Mouse (Mus musculus) embryonic facial prominence, embryonic 14.5 days (tissue): ENCODE data around the gene Gm3336. TPM values are rescaled to one million over a fixed set of nuclear protein-coding genes. Genes with fewer than 3 reads are reported as not detected.
A peak's percentile ranks its signal among the peaks of the same experiment; 100 is the strongest.

Source experiments
- ATAC-seq: fragments of 200-750 bp; cut with Nextera tagmentation; 2 replicates; pipeline ENCODE4 v1.8.0; 2017; ENCODE audit warnings: low read depth, moderate number of reproducible peaks, moderate TSS enrichment
- DNase-seq: peaks from one replicate; pipeline ENCODE4 v3.0.0-alpha.2; 2015; ENCODE audit warnings: low spot score
- H3K27ac ChIP-seq: fragments of 300-500 bp; sonication (generic); replicated peaks from 2 replicates; pipeline ENCODE4 v1.5.1; 2014; ENCODE audit warnings: low read depth, mild to moderate bottlenecking, low read length, moderate library complexity
- H3K27me3 ChIP-seq: fragments of 300-500 bp; sonication (generic); replicated peaks from 2 replicates; pipeline ENCODE4 v1.6.1; 2014; ENCODE audit warnings: low read length; ENCODE audit not compliant: control insufficient read depth, insufficient read depth
- H3K36me3 ChIP-seq: fragments of 300-500 bp; sonication (generic); 2 replicates; pipeline ENCODE4 v1.6.1; 2014; ENCODE audit warnings: low read length, mixed read lengths; ENCODE audit not compliant: control insufficient read depth, insufficient read depth
- H3K4me1 ChIP-seq: fragments of 300-500 bp; sonication (generic); 2 replicates; pipeline ENCODE4 v1.6.1; 2014; ENCODE audit warnings: antibody characterized with exemption, low read length; ENCODE audit not compliant: control insufficient read depth, insufficient read depth
- H3K4me2 ChIP-seq: fragments of 300-500 bp; sonication (generic); 2 replicates; pipeline ENCODE4 v1.6.1; 2014; ENCODE audit warnings: low read depth, mild to moderate bottlenecking, low read length, moderate library complexity, mixed read lengths
- H3K4me3 ChIP-seq: fragments of 300-500 bp; sonication (generic); 2 replicates; pipeline ENCODE4 v1.5.1; 2014; ENCODE audit warnings: low read depth, mild to moderate bottlenecking, low read length
- H3K9ac ChIP-seq: fragments of 300-500 bp; sonication (generic); 2 replicates; pipeline ENCODE4 v1.6.1; 2014; ENCODE audit warnings: low read depth, mild to moderate bottlenecking, low read length, moderate library complexity, mixed read lengths
- H3K9me3 ChIP-seq: fragments of 300-500 bp; sonication (generic); 2 replicates; pipeline ENCODE4 v1.6.1; 2016; ENCODE audit warnings: low read length; ENCODE audit not compliant: control insufficient read depth
- WGBS: fragments of 180-500 bp; shearing (Covaris S2); extraction: QIAGEN DNeasy Blood & Tissue Kit; methylation state at CpG from one replicate; pipeline ENCODE4 v1.1.7; 2014; 5-methylcytosine and 5-hydroxymethylcytosine counted together
- polyA plus RNA-seq: library from polyadenylated mRNA; unstranded; fragments of >200 nt; fragmentation: Nextera tagmentation; extraction: Ambion mirVana; gene quantifications from 2 replicates; pipeline ENCODE4 v1.2.1, GENCODE M21; 2014

The Gm3336 gene
- polyA plus RNA-seq, 1 experiment from 2014 or later: not detected

GRCm38 (mm10) chr8:70677451-70678080 lies 40.8 kb upstream of the Gm3336 start:
- H3K9ac ChIP-seq: no peak overlapping the region
- H3K4me3 ChIP-seq: no peak overlapping the region
- no peak overlapping the region for H3K27ac ChIP-seq
- 89% methylated on average over 15 of the region's 15 CpGs for WGBS
- no peak overlapping the region for H3K4me2 ChIP-seq
- DNase-seq (no peak), ATAC-seq (no peak)
- peaks cover 15% of the 10 kb centered on the region for H3K4me1 ChIP-seq
- peaks cover 25% of the 10 kb centered on the region; the same call in 1 of the 2 replicates for H3K36me3 ChIP-seq
- no peaks in the 10 kb centered on the region for H3K9me3 ChIP-seq
- H3K27me3 ChIP-seq: no peaks in the 10 kb centered on the region

DNA sequence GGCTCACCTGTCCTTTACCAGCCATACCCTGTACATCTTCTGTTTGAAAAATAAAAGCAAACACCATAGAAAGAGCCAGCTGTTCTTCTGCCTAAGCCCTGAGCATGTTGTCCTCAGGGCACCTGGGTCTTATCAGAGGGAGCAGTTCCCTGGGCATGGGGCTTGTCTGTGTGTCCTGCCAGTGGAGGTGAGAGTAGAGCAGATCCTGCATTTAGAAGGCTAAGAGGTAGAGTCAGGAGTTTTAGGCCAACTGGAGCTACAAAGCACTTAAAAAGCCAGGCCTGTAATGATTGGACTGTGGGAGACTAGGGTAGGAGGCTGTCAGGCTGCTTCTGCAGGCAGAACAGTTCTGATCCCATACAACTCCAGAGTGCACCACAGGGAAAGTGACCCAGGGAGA lies 39.7 kb upstream of the Gm3336 start:
- ATAC-seq (no peak), DNase-seq (no peak)
- Histone ChIP-seq H3K36me3 (peaks cover 25% of the 10 kb centered on the region; the same call in 1 of the 2 replicates), H3K4me1 (peaks cover 17% of the 10 kb centered on the region), H3K27me3 (no peaks in the 10 kb centered on the region), H3K9me3 (no peaks in the 10 kb centered on the region), H3K9ac (no peak overlapping the region), H3K4me3 (no peak overlapping the region), H3K4me2 (no peak overlapping the region), H3K27ac (no peak overlapping the region)

DNA sequence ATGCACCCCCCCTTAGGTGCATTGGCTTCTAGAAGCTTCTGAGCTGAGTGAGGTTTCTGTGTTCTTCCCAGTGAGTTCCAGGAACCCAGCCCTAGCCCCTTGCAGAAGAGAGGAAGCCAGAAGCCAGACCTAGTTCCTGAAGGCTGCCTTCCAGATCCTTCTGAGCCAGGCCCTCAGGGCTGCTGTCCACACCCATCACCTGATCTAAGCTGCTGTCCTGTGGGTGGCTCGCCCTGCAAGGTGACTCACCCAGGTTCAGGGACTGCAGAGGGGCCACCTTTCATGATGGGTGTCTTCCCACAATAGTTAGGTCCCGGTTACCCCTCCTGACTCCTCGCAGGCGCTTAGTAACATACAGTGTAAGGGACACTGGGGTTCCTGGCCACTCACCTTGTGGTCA lies 38.9 kb upstream of the Gm3336 start:
- peaks cover 25% of the 10 kb centered on the region; the same call in 1 of the 2 replicates for H3K36me3 ChIP-seq
- WGBS: 94% methylated on average over 4 of the region's 4 CpGs
- no peak for DNase-seq
- H3K9me3 ChIP-seq: no peaks in the 10 kb centered on the region
- peaks cover 11% of the 10 kb centered on the region for H3K4me1 ChIP-seq
- ATAC-seq: no peak
- no peak overlapping the region for H3K27ac ChIP-seq
- no peaks in the 10 kb centered on the region for H3K27me3 ChIP-seq
- no peak overlapping the region for H3K9ac ChIP-seq
- H3K4me3 ChIP-seq: no peak overlapping the region
- H3K4me2 ChIP-seq: no peak overlapping the region

DNA sequence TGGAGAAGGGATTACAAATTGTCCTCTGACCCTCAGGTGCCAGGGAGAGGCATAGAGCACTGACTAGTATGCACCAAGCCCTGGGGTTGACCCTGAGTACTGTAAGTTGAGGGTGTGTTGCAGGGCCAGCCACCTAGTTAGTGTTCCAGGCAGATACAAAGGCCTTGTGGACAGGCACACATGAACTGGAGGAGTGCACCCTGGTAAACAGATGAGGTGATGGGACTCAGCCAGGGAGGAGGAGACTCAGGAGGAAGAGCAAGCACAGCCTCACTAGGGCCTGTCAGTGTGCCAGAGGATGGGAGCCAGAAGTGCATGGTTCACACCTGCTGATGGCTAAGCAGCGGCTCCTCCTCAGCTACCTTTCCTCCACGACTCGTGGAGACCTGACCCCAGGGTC lies 38.3 kb upstream of the Gm3336 start:
- Histone ChIP-seq H3K4me1 (peaks cover 11% of the 10 kb centered on the region), H3K4me2 (no peak overlapping the region), H3K27ac (no peak overlapping the region), H3K27me3 (no peaks in the 10 kb centered on the region), H3K4me3 (no peak overlapping the region), H3K36me3 (peaks cover 25% of the 10 kb centered on the region; the same call in 1 of the 2 replicates), H3K9me3 (no peaks in the 10 kb centered on the region), H3K9ac (no peak overlapping the region)
- ATAC-seq (no peak), DNase-seq (no peak)
- 75% methylated on average over 3 of the region's 3 CpGs for WGBS

- no peak overlapping the region for H3K4me2 ChIP-seq
- H3K4me3 ChIP-seq: no peak overlapping the region
- no peak overlapping the region for H3K27ac ChIP-seq
- WGBS: 51% methylated on average over 3 of the region's 3 CpGs
- H3K4me1 ChIP-seq: peaks cover 11% of the 10 kb centered on the region
- H3K9ac ChIP-seq: no peak overlapping the region
- H3K9me3 ChIP-seq: no peaks in the 10 kb centered on the region
- peaks cover 25% of the 10 kb centered on the region; the same call in 1 of the 2 replicates for H3K36me3 ChIP-seq
- DNase-seq (no peak), ATAC-seq (no peak)
- H3K27me3 ChIP-seq: no peaks in the 10 kb centered on the region
Observed at GRCm38 (mm10) chr8:70681410-70681809, 36.9 kb upstream of the Gm3336 start.

DNA sequence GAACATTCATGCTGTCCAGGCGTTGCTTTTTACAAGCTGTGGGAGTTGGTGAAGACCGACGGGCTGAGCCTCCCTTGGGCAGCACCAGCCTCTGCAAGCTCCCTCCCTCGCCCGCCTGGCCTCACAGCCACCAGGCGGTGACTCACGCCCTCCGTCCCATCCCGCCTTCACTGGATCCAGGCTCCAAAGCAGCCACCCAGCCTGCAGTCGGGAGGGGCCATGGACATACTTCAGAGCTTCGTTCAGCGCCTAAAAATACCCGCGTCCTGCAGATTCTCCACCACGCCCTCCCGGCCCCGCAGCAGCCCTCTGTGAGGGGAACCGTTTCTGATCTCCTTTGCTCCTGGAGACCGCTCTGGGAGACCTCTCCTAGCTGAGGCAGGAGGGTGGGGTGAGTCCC lies 36.1 kb upstream of the Gm3336 start:
- Histone ChIP-seq H3K4me3 (0 out of 2 replicates have a peak overlapping the region, but pooled peaks have one; percentile 0), H3K27ac (peak overlapping the region; percentile 39; the same call in 1 of the 2 replicates)

DNA sequence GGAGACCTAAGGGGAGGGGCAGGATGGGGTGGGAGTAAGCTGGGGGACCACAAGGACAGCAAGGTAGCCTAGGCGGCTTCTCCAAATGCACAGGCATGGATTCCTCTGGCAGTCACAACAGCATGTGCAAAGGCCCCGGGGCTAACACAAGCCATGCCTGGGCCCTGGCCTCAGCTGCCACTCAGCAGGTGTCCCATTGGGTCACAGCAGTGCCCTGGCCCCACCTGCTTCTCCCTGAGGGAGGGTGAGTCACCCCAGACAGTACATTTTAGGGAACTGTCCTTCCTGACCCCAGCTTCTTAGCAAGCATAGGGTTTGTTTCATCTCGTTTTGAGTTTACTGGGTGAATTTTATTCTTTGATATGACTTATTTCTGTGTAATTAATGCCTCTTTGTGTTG lies 35.7 kb upstream of the Gm3336 start:
- Histone ChIP-seq H3K9me3 (no peaks in the 10 kb centered on the region), H3K4me3 (no peak overlapping the region), H3K36me3 (peaks cover 19% of the 10 kb centered on the region; the same call in 1 of the 2 replicates), H3K4me1 (peaks cover 11% of the 10 kb centered on the region), H3K27ac (peak overlapping the region; percentile 39; the same call in 1 of the 2 replicates), H3K9ac (peak overlapping the region; percentile 46), H3K4me2 (peak overlapping the region; percentile 37), H3K27me3 (no peaks in the 10 kb centered on the region)
- 73% methylated on average over 3 of the region's 3 CpGs for WGBS
- DNase-seq (no peak), ATAC-seq (no peak)

More for the DNA sequence above, 36.1 kb upstream of the Gm3336 start:
- Histone ChIP-seq H3K9me3 (no peaks in the 10 kb centered on the region), H3K4me1 (peaks cover 11% of the 10 kb centered on the region), H3K4me2 (peak overlapping the region; percentile 37), H3K9ac (peak overlapping the region; percentile 46), H3K36me3 (peaks cover 24% of the 10 kb centered on the region; the same call in 1 of the 2 replicates), H3K27me3 (no peaks in the 10 kb centered on the region)
- 2% methylated on average over 15 of the region's 19 CpGs for WGBS
- peak; percentile 69 for ATAC-seq
- DNase-seq: peak; percentile 80

DNA sequence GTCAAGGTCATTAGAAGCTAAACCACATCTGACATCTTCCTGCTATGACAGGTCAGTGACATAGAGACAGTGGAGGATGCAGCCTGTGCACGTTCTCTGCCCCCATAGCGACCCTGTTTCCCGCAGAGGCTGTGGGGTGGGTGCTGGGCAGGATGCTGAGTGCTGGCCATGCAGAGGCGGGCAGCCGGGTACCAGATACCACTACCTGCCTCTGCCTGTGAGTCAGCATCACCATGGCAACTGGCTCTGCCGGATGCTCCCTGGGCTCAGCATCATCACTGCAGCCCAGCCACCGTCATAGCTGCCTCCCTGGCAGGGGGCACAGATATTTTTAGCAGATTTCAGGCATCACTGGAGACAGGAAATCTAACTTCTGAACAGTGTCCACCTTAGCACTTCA lies 34.1 kb upstream of the Gm3336 start:
- no peak for ATAC-seq
- no peak overlapping the region for H3K27ac ChIP-seq
- peaks cover 5% of the 10 kb centered on the region; the same call in 1 of the 2 replicates for H3K36me3 ChIP-seq
- no peak overlapping the region for H3K4me2 ChIP-seq
- peaks cover 11% of the 10 kb centered on the region for H3K4me1 ChIP-seq
- 37% methylated on average over 4 of the region's 7 CpGs for WGBS
- no peak overlapping the region for H3K4me3 ChIP-seq
- no peaks in the 10 kb centered on the region for H3K9me3 ChIP-seq
- no peaks in the 10 kb centered on the region for H3K27me3 ChIP-seq
- no peak overlapping the region for H3K9ac ChIP-seq
- no peak for DNase-seq

DNA sequence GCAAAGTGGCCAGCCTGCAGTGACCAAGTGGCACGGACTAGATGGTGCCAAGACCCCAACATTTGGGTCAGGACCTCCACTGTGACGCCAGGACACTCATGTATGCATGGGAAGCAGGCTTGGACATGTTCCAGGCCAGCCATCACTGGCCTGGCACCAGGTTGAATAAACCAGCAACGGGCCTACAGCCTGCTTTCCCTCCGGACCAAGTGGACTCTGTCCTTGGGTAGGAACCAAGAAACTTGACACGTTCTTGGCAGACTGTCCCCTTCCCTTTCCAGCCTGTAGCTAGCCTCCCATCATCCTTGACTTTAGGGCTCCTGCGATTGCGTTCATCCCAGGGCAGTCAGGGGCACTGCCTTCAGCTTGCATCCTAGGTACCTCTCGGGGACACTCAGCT lies 30.8 kb upstream of the Gm3336 start:
- no peaks in the 10 kb centered on the region for H3K27me3 ChIP-seq
- no peaks in the 10 kb centered on the region for H3K36me3 ChIP-seq
- no peak overlapping the region for H3K9ac ChIP-seq
- no peak for DNase-seq
- H3K4me3 ChIP-seq: no peak overlapping the region
- no peak overlapping the region for H3K27ac ChIP-seq
- H3K4me1 ChIP-seq: peaks cover 14% of the 10 kb centered on the region; the same call in 1 of the 2 replicates
- 88% methylated on average over 8 of the region's 8 CpGs for WGBS
- no peaks in the 10 kb centered on the region for H3K9me3 ChIP-seq
- no peak overlapping the region for H3K4me2 ChIP-seq
- ATAC-seq: no peak
